Mouse (Mus musculus) adrenal gland (tissue): Measurements from ENCODE around the gene Gna13.

ENCODE experiments used
- intact Hi-C: fragments of 180-260 bp; cut with DNase I; formaldehyde crosslinking; loops from one replicate; pipeline ENCODE4 v1.15.1; 2025

Gna13 gene

DNA sequence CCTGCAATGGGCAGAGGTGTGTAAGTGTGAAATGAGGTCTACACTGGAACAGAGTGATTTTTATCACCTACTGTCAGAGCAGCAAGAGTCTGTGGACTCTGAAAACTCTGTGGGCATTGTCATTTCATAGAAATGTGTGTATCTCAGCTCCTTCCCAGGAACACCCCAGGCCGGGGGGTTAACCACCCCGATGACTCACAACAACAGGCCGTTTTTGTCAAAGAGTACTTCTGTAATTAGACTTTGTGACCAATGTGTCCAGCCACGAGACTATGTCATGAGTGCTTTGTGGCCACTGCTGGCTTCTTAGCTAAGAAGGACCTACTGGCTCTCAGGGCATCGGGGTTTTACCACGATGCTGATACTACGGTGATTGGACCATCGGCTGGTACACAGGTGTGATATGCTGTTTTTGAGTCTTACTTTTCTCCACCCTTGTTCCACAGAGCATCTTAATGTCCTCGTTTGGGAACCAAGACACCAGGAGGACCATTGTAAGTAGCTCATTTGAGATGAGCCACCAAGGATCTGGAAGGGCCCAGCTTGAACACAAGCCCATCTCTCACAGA lies 54.9 kb downstream of the Gna13 start:
- intact Hi-C loops, result loop anchor here (5.0 kb wide), 1 partner anchor 40 kb away; no protein-coding TSS in a partner anchor

DNA sequence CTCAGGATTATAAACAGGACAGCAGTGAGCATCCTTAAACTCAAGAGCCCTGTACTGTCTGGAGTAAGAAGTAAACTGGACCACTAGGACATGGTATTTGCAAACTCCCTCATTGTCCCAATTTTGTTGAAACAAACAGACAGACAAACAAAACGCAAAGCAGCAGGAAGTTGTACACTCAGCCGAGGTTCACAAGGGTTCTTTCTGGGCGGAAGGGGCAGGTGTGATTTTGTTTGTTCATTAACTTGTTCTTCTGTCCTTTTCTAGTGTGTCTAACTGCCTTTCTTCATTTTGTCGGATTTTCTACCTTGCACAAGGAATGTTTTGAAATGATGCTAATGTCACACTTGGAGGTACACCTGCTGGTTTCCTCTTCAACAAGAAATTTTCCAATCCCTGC lies 56.8 kb downstream of the Gna13 start:
- intact Hi-C loops, result loop anchor here (5.0 kb wide), 1 partner anchor 42 kb away; no protein-coding TSS in a partner anchor

DNA sequence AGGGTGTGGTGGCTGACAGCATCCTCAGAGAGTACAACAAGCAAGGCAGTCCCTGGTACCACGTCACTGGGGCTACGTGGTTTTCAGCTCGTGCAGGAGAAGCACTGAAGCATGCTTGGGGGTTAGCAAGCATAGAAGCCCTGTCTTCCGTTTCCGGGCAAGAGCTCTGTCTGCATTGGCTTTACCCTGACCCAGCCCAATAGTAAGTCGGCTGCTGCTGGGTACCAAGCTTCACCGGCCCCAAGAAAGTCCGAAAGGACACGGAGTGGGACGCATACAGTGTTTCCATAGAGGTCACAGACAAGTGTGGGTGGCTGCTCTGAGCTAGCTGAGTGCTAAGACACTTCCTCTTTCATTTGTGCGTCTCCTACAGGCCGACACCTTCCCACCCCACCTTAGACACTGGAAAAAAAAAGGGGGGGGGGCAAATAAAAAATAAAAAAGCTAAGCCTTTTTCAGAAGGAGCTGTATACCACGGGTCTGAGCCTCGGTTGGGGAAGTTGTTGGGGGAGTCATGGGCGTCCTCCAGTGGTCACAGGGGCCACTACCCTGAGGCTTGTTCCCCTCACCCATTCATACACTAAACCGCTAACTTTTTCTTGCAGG lies 57.4 kb downstream of the Gna13 start:
- intact Hi-C loops, result loop anchor here (5.0 kb wide), 1 partner anchor 43 kb away; no protein-coding TSS in a partner anchor

DNA sequence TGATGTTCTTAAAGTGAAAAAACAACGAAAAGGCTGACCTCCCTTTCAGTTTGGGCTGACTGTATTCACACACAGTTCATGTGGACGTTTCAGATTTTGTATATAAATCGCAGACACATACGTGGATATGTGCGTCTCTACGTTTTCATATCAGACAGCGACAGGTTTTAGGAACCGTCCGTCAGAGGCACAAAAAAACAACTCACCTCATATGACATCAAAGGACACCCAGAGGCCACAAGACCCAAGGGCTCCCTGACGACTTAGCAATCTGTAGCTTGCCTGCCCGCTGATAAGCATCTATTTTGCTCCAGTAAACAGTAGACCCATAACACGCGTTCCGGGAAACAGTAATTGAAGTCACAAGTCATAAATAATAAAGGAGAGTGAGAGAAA lies 57.9 kb downstream of the Gna13 start:
- intact Hi-C loops, result no loop called here

DNA sequence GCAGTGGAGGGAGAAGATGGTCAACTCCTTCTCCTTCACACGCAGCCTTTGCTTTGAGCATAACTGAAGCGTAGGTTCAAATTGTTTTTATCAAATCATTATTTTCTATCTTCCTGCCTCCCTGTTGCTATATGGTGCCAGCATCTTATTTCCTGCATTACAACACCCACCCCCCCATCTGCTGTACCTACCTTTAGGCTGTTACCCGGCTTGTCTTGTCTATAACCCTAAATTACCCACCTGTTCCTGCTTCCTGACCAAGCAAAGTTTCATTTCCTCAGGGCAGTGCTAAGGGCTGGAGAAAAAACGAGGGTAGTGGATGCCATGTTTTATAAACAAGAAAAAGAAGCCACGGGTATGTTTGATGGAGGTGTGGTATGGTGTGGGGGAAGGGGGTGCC lies 58.6 kb downstream of the Gna13 start:
- intact Hi-C loops, result no loop called here

DNA sequence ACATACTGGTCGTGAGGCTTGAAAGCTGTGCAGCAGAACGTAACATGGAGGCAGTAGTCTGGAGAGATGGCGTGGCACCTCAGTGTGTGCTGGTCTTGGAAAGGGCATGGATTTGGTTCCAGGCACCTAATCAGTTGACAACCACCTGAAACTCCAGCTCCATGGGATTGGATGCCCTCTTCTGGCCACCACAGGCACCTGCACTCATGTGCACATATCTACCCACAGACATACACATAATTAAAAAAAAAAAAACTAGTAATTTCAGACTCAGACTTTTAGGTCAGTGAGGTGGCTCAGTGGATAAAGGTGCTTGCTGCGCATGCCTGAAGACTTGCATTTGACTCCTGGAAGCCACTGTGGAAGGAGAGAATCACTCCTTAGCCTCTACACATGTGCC lies 59.6 kb downstream of the Gna13 start:
- intact Hi-C loops, result no loop called here

DNA sequence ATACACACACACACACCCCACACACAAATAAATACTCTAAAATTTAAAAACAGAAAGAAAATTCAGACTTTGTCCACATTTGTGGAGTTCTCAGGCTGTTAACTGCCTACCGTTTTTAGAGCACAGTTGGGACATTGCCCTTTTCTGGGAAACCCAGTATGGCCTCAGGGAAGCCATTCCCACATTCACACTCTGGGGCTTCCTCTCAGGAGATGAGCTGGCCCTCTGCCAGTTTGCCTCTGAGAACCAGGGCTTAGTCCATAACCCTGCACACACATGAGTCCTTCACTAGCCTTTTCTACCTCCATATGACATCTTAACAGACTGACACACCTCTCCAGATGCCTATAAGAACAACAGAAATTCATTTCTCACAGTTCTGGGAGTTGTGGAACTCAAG lies 60.7 kb downstream of the Gna13 start:
- intact Hi-C loops, result no loop called here

DNA sequence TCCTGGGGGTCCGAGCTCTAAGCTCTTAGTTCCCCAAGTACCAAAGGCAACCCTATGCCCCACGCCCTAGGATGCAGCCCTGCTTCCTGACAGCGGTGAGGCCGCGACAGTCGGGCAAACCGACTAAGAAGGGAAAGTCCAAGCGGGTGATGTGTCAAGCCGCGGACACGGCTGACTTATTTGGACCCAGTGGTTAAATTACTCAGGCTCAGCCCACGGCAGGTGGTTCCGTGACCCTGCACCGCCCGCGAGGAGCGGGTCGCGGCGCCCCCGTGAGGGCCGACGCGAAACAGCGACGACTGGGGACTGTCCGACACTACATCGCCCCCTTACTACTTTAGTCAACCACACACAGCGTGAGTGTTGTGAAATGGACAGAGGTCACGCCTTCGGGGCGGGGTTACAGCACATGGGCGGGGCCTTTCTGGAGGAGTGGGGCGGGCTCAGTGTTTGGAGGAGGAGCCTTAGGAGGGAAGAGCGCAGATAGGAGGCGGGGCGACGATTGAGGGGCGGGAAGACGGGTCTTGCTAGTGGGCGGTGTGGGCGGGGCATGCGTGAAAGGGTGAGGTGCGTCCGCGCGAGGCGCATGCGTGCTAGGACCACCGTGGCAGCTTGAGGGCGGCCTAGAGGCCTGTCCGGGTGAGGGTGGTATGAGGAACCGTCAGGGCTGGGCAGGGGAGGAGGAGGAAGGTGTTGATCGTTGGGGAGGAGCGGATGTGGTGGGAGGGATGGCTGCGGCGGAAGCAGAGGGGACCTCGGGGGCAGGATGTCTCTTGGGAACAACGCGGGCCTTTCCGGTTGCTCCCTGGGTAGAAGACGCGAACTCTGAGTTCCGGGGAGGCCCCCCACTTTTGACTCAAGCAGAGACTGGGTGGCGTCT lies 63.0 kb downstream of the Gna13 start, which contains the start of gene Amz2:
Gene Amz2, plus strand, starts transcription at position 555 of the 880 bp plus-strand sequence.
- intact Hi-C loops, result loop anchor here (2.0 to 5.0 kb wide), 2 partner anchors 93 to 108 kb away; no protein-coding TSS in a partner anchor

DNA sequence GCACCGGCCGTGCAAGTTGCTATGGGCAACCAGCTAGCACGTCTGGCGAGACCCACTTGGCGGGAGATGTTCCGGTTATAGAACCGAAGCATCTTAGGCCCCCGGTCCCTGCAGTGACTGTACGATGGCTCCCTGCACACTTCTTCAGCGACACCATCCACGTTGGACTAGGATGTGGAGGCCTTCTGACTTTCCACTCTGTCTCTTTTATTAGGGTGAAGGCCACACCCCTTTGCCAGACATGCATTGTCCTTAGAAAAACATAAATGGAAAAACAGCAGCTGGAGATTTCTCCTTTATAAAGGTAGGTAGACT lies 63.6 kb downstream of the Gna13 start:
- intact Hi-C loops, result loop anchor here (5.0 kb wide), 1 partner anchor 109 kb away; no protein-coding TSS in a partner anchor

DNA sequence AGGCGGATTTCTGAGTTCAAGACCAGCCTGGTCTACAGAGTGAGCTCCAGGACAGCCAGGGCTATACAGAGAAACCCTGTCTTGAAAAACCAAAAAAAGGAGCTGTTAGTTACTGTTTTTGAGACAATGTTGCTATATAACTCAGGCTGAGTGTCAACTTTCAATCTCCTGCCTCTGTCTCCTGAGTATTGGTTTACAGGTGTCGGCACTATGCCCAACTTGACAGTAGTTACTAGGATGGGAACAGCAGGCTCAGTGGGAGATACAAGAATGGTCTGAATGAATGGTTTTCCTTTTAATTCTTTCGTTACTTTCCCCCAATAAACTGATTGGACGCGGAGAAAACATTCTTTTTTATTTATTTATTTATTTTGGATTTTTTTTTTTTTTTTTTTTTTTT lies 64.7 kb downstream of the Gna13 start:
- intact Hi-C loops, result loop anchor here (5.0 kb wide), 1 partner anchor 110 kb away; no protein-coding TSS in a partner anchor

DNA sequence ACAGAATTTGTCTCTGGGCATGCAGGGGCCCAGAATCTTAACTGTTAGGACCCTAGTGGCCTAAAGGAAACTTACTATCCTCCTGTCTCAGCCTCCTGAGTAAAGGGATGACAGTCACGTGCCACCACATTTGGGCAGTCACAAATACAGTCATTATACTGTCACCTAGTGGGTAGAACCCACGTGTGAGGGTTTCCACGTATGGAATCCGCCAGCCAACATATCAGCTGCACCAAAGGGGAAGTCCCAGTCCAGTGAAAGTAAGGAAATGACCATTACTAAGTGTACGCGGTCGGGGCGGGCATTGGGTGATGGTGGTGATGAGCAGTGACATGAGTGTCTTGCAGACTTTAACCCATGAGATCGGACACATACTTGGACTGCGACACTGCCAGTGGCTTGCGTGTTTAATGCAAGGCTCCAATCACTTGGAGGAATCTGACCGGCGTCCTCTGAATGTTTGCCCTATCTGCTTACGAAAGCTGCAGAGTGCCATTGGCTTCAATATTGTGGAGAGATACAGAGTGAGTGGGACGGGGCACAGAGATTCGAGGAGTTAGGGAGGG lies 71.7 kb downstream of the Gna13 start:
- intact Hi-C loops, result no loop called here

DNA sequence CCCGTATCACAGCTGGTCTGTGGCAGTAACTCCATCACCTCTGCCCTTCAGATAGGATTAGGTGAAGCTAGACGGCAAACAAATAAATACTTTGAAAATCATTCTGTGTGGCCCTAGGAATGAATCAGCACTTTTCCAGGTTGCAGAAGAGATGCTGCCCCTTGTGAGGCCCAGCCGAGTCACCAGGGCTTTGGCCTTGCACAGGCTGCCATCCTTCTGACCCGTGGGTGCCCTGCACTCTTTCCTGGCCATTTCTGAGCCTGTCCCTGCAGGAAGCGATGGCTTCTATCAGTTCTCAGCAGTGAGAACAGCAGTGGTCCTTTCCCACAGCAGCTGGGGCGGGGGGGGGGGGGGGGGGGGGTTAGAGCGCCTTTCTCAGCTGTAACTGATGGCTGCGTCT lies 74.3 kb downstream of the Gna13 start:
- intact Hi-C loops, result no loop called here

DNA sequence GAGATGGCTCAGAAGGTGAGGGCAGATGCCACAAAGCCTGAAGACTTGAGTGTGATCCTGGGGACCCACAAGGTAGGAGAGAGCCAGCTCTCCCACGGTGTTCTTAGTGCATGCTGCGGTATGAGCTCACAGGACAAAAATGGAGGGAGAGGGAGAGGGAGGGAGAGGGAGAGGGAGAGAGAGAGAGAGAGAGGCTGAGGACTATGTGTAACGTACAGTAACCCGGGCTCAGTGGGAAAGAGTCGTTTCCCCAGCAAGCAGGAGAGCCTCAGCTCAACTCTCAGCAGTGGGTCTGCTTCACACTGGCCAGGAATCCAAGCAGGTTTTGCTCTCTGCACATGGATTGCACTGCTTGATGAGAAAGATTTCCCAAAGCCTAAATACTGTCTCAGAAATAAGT lies 76.6 kb downstream of the Gna13 start:
- intact Hi-C loops, result no loop called here

DNA sequence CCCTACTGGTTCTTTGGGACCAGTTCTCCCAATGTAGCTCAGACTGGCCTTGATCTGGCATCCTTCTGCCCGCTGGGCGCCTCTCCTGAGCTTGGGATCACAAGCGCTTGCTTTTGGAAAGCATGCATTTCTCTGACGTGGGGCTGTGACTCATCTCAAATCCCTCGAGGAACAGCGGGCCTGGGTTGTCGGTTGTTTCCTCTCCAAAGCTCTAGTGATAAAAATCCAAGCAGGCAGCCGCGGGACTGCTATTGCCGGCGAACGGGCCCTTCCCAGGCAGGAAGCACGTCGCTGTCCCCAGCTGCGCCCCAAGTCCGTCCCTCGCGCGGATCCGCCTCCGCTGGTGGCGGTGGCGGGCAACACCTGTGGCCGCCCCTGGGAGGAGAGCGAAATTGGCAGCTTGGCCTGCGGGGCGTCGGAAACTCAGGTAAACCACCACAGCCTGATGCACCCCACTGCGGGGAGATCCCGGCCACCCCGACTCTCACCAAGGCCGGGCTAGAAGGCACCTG lies 77.3 kb downstream of the Gna13 start:
- intact Hi-C loops, result loop anchor here (5.0 to 10.0 kb wide), 3 partner anchors 108 to 198 kb away; partner anchors contain the start of gene Wipi1

DNA sequence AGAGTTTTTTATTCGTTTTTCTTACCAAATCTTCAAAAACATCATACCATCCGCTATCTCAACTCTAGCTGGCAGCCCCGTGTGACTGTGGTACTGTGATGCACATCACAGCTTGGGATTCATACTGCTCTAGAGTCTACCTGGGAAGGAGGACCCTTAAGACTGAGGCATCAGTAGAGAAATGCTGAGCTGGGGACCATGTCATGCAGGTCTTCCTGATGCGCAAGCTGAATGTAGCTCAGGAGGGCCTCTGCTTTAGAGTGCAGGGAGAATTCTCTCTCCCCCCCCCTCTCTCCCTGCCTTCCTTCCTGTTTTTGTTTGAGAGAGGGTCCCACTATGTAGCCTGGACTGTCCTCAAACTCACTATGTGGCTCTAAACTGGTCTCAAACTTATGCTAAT lies 78.0 kb downstream of the Gna13 start:
- intact Hi-C loops, result loop anchor here (5.0 to 10.0 kb wide), 3 partner anchors 108 to 198 kb away; partner anchors contain the start of gene Wipi1

DNA sequence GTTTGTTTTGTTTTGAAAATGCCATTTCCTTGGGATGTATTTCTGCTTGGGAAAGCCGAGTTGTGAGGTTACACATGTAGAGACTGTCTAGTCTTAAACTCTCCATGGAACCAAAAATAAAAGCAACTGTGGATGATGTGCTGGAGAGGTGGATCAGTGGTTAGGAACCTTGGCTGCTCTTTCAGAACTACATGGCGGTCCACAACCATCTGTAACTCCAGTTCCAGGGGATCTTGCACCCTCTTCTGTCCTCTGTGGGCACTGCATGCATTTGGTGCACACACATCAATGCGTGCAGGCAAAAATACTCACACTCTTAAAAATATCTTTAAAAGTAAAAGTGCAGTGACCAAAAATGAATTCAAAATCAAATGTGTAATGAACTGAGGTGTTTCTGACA lies 78.5 kb downstream of the Gna13 start:
- intact Hi-C loops, result loop anchor here (5.0 to 10.0 kb wide), 3 partner anchors 109 to 199 kb away; partner anchors contain the start of gene Wipi1

DNA sequence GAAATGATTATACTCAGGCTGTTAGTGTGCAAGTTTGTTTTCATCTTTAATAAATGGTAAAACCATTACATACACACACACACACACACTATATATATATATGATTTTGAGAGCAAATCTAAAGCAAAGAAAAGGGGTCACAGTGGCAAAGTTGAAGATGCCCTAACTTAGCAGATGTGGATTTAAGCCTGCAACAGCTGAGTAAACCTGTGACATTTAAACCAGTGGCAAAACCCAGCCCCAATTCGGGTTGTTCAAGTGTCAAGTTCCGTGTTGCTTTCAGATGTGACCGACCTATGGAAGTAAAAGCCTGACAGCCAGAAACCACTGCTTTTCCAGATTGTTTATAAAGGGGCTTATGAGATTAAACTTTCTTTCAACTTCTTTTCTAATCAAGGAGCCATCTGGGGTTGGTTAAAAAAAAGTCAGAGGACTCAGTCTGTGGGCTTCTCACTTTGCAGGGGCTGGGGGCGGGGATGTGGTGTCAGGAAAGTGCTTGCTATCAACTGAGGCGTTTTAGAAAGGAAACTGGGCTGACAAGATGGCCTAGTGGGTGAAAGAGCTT lies 79.6 kb downstream of the Gna13 start:
- intact Hi-C loops, result loop anchor here (5.0 to 10.0 kb wide), 3 partner anchors 110 to 200 kb away; partner anchors contain the start of gene Wipi1

DNA sequence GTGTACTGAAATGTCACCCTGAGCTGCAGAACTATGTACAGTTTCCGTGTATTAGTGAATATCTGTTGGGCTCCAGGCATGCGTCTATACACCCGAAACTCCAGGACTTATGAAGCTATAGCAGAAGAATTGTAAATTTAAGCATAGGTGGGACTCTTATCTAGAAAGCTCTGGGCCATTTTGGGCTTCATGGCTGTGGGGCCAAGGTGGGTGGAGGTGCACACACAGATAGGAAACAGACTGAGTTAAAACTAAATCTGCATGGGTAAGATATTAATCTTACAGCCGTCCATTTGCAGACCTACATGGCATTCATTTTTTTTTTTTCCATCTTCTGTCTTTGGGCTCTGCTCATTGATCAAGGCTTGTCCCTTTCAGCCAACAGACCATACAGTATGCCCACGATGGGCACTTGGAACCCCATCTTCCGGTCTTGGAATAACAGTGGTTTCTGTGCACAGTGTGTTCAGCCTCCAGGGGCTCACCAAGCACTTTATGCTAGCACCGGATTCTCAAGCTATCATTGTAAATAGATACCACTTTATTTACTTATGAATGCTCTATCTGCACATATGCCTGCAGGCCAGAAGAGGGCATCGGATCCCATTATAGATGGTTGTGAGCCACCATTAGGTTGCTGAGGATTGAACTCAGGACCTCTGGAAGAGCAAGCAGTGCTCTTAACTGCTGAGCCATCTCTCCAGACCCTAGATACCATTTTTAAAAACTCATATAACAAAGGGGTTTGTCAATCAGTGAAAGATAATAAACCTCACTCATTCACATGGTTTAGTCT lies 81.0 kb downstream of the Gna13 start:
- intact Hi-C loops, result loop anchor here (1.0 to 10.0 kb wide), 4 partner anchors 111 to 201 kb away; partner anchors contain the start of gene Wipi1

DNA sequence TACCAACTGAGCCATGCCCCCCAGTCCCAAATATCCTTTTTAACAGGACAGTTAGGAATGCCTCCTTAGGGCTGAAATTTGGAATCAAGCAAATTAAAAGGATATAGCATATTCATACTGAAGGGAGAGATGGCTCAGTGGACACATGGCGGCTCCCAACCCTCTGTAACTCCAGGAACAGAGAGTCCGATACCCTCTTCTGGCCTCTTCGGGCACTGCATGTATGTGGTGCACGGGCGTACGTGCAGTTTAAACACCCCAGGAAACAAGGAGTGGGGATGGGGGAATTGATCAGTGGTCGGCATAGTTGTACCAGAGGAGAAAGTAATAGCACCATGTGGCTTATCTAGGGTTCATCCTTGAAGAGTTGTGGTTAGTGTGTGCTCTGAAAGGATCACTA lies 82.0 kb downstream of the Gna13 start:
- intact Hi-C loops, result loop anchor here (1.0 to 10.0 kb wide), 4 partner anchors 112 to 202 kb away; partner anchors contain the start of gene Wipi1
